20 mouse cellular contexts compared by ENCODE assay signal in genomic region chr7:96095752-96096151, GRCm38 (mm10).
DNase-seq lines count a peak whose midpoint lies in the region; ATAC-seq and TF ChIP-seq lines count a peak whose summit lies in the region.
"Had no signal": no experiment of that assay in that cellular context is flagged by ENCODE, and none has a peak within 500 bp of the region (broad histone marks: within the 10 kb centered on the region; RNA-seq: fewer than 3 reads in every experiment).

No protein-coding gene starts in this region.

- no peak overlapping the region for H3K4me2 ChIP-seq in forebrain, embryonic 15.5 days (replicated peaks)
- H3K4me2 ChIP-seq in forebrain, embryonic 13.5 days, result no peak overlapping the region
- H3K4me2 ChIP-seq in forebrain, embryonic 16.5 days (ENCODE audit: low read length), result no peak overlapping the region
- no peak overlapping the region for H3K4me2 ChIP-seq in forebrain, embryonic 12.5 days
- H3K4me2 ChIP-seq in forebrain, postnatal 0 days (ENCODE audit: low read depth), result no peak overlapping the region

- no peak overlapping the region for H3K9ac ChIP-seq in forebrain, embryonic 15.5 days (replicated peaks)
- H3K9ac ChIP-seq in forebrain, embryonic 13.5 days, result no peak overlapping the region
- no peak overlapping the region for H3K9ac ChIP-seq in forebrain, embryonic 16.5 days (replicated peaks; ENCODE audit: low read depth, low read length)
- no peak overlapping the region for H3K9ac ChIP-seq in forebrain, embryonic 12.5 days
- no peak overlapping the region for H3K9ac ChIP-seq in forebrain, postnatal 0 days

- no peaks in the 10 kb centered on the region for H3K4me1 ChIP-seq in forebrain, embryonic 15.5 days
- H3K4me1 ChIP-seq in forebrain, embryonic 13.5 days, result no peaks in the 10 kb centered on the region
- H3K4me1 ChIP-seq in forebrain, embryonic 16.5 days (replicated peaks; ENCODE audit: control insufficient read depth, insufficient read depth, low read length), result no peaks in the 10 kb centered on the region
- H3K4me1 ChIP-seq in forebrain, embryonic 12.5 days, result no peaks in the 10 kb centered on the region
- H3K4me1 ChIP-seq in forebrain, postnatal 0 days (ENCODE audit: insufficient read depth), result 0 out of 2 replicates have a peak, but pooled peaks cover 5% of the 10 kb centered on the region
- H3K4me1 ChIP-seq in forebrain, embryonic 10.5 days, result no peaks in the 10 kb centered on the region

- no peak for DNase-seq in forebrain, postnatal 0 days
- DNase-seq in forebrain, embryonic 10.5 days (ENCODE audit: extremely low spot score, low spot score), result no peak
- DNase-seq: adrenal gland, adult 2 months; adrenal gland, adult 8-10 months; adrenal gland, postnatal 10 days; adrenal gland, postnatal 14 days; adrenal gland, postnatal 25 days; adrenal gland, postnatal 36 days; B cell, adult 2 months; cerebellum, adult 11 months; cerebellum, adult 11-12 months; cerebellum, adult 18-20 months had no signal

- no peaks in the 10 kb centered on the region for H3K9me3 ChIP-seq in forebrain, embryonic 15.5 days
- H3K9me3 ChIP-seq in forebrain, embryonic 13.5 days (replicated peaks), result no peaks in the 10 kb centered on the region
- H3K9me3 ChIP-seq in forebrain, embryonic 16.5 days (ENCODE audit: control insufficient read depth, low read length), result no peaks in the 10 kb centered on the region
- H3K9me3 ChIP-seq in forebrain, embryonic 12.5 days, result no peaks in the 10 kb centered on the region
- no peaks in the 10 kb centered on the region for H3K9me3 ChIP-seq in forebrain, postnatal 0 days (ENCODE audit: low read length)
- H3K9me3 ChIP-seq in forebrain, embryonic 10.5 days, result no peaks in the 10 kb centered on the region

- 75% methylated on average over 3 of the region's 3 CpGs for WGBS in forebrain, embryonic 15.5 days
- 83% methylated on average over 3 of the region's 3 CpGs for WGBS in forebrain, embryonic 13.5 days
- 74% methylated on average over 3 of the region's 3 CpGs for WGBS in forebrain, embryonic 16.5 days
- 85% methylated on average over 3 of the region's 3 CpGs for WGBS in forebrain, embryonic 12.5 days
- WGBS in forebrain, postnatal 0 days, result 71% methylated on average over 3 of the region's 3 CpGs
- WGBS in forebrain, embryonic 10.5 days, result 83% methylated on average over 3 of the region's 3 CpGs

- H3K36me3 ChIP-seq in forebrain, embryonic 15.5 days, result no peaks in the 10 kb centered on the region
- no peaks in the 10 kb centered on the region for H3K36me3 ChIP-seq in forebrain, embryonic 13.5 days (ENCODE audit: poor library complexity, severe bottlenecking)
- H3K36me3 ChIP-seq in forebrain, embryonic 16.5 days (ENCODE audit: control insufficient read depth, insufficient read depth), result no peaks in the 10 kb centered on the region
- H3K36me3 ChIP-seq in forebrain, embryonic 12.5 days (replicated peaks), result no peaks in the 10 kb centered on the region
- H3K36me3 ChIP-seq in forebrain, postnatal 0 days (ENCODE audit: insufficient read depth), result no peaks in the 10 kb centered on the region
- no peaks in the 10 kb centered on the region for H3K36me3 ChIP-seq in forebrain, embryonic 10.5 days (replicated peaks)
- H3K36me3 ChIP-seq: G1E had no signal

- TF ChIP-seq CTCF in forebrain, postnatal 0 days (IDR thresholded peaks at IDR 0.05; ENCODE audit: low read depth), result no peak

- no peaks in the 10 kb centered on the region for H3K27me3 ChIP-seq in forebrain, embryonic 15.5 days
- H3K27me3 ChIP-seq in forebrain, embryonic 13.5 days, result no peaks in the 10 kb centered on the region
- H3K27me3 ChIP-seq in forebrain, embryonic 16.5 days (replicated peaks; ENCODE audit: control insufficient read depth, insufficient read depth, low read length), result no peaks in the 10 kb centered on the region
- no peaks in the 10 kb centered on the region for H3K27me3 ChIP-seq in forebrain, embryonic 12.5 days
- H3K27me3 ChIP-seq in forebrain, postnatal 0 days (ENCODE audit: insufficient read depth, low read length), result no peaks in the 10 kb centered on the region
- peaks cover 4% of the 10 kb centered on the region; the same call in 1 of the 2 replicates for H3K27me3 ChIP-seq in forebrain, embryonic 10.5 days (ENCODE audit: poor library complexity, severe bottlenecking)

- no peak overlapping the region for H3K4me3 ChIP-seq in forebrain, embryonic 15.5 days
- H3K4me3 ChIP-seq in forebrain, embryonic 13.5 days, result no peak overlapping the region
- no peak overlapping the region for H3K4me3 ChIP-seq in forebrain, embryonic 16.5 days (replicated peaks; ENCODE audit: low read length)
- H3K4me3 ChIP-seq in forebrain, embryonic 12.5 days (replicated peaks), result no peak overlapping the region
- H3K4me3 ChIP-seq in forebrain, postnatal 0 days (ENCODE audit: low read depth, low read length), result no peak overlapping the region
- no peak overlapping the region for H3K4me3 ChIP-seq in forebrain, embryonic 10.5 days

- ATAC-seq in forebrain, embryonic 15.5 days (replicated peaks), result peak; percentile 68; the same call in 1 of the 2 replicates
- ATAC-seq in forebrain, embryonic 13.5 days, result no peak
- peak; percentile 68 for ATAC-seq in forebrain, embryonic 16.5 days
- ATAC-seq in forebrain, embryonic 12.5 days (ENCODE audit: low FRiP score), result no peak
- ATAC-seq in forebrain, postnatal 0 days, result peak; percentile 65
- ATAC-seq: activated CD4-positive, CD25-positive, alpha-beta regulatory T cell, adult 4 months; CD4-positive, CD25-positive, alpha-beta regulatory T cell, adult 4 months; Patski had no signal

- no peak overlapping the region for H3K27ac ChIP-seq in forebrain, embryonic 15.5 days (replicated peaks)
- H3K27ac ChIP-seq in forebrain, embryonic 13.5 days, result no peak overlapping the region
- no peak overlapping the region for H3K27ac ChIP-seq in forebrain, embryonic 16.5 days (ENCODE audit: low read length)
- no peak overlapping the region for H3K27ac ChIP-seq in forebrain, embryonic 12.5 days
- H3K27ac ChIP-seq in forebrain, postnatal 0 days (ENCODE audit: low read depth, low read length), result no peak overlapping the region
- no peak overlapping the region for H3K27ac ChIP-seq in forebrain, embryonic 10.5 days

Comparison
In these comparisons a context has a peak if more than half of its experiments do, and no peak if none do; other contexts are left out.
1. ATAC-seq: peak in forebrain, embryonic 15.5 days (single experiment), forebrain, embryonic 16.5 days (single experiment) and forebrain, postnatal 0 days (single experiment); none in forebrain, embryonic 13.5 days (single experiment) and forebrain, embryonic 12.5 days (single experiment).